Mouse (Mus musculus): ENCODE measurements around the gene Nol4l. TPM values are rescaled to one million over a fixed set of nuclear protein-coding genes. Genes with fewer than 3 reads are reported as not detected.
A peak's percentile ranks its signal among the peaks of the same experiment; 100 is the strongest.

The Nol4l gene
- polyA plus RNA-seq, 1 experiment from 2014 or later: 17.2 TPM

DNA sequence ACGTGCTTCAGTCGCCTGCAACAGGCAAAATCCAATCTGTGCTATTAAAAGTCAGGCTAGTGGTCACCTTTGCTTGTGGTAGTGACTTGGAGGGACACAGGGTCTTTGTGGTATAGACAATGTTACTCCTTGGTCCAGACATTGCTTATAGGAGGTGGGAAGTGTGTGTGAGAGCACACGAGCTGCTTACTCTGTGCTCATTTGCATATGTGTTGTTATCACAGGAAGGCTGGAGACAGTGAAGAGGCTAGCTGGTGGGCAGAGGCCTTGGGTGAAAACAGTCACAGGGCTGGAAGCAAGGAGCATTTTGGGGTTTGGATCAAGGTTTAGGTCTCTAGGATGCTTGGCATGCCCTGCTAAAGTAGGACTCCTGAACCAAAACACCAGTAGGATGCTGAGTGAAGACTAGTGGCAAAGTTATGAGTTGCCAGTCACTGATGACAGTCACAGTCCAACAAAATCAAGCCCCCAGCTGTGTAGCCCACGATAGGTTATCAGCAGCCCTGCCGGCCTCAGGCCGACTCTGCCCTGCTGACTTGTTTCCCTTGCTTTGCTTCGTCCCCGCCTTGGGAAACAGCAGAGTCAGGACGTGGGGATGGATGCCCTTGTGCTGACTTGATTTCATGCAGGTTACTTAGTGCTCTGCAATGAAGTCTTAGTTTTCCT is 74.8 kb downstream of the Nol4l start:
- no peaks in the 10 kb centered on the region for H3K9me3 ChIP-seq (replicated peaks)
- no peaks in the 10 kb centered on the region for H3K36me3 ChIP-seq
- H3K4me3 ChIP-seq: no peak overlapping the region
- WGBS: 60% methylated on average over 9 of the region's 9 CpGs
- H3K4me1 ChIP-seq: peaks cover 59% of the 10 kb centered on the region
- H3K27ac ChIP-seq: peak overlapping the region; percentile 44; the same call in 1 of the 2 replicates
- H3K27me3 ChIP-seq (ENCODE audit: low read depth, poor library complexity, severe bottlenecking): no peaks in the 10 kb centered on the region
- no peak for DNase-seq (ENCODE audit: low spot score)

- 75% methylated on average over 12 of the region's 12 CpGs for WGBS
- H3K4me3 ChIP-seq: no peak overlapping the region
- peak overlapping the region; percentile 44; the same call in 1 of the 2 replicates for H3K27ac ChIP-seq
- no peaks in the 10 kb centered on the region for H3K9me3 ChIP-seq (replicated peaks)
- H3K36me3 ChIP-seq: no peaks in the 10 kb centered on the region
- peaks cover 62% of the 10 kb centered on the region for H3K4me1 ChIP-seq
- DNase-seq (ENCODE audit: low spot score): no peak
- H3K27me3 ChIP-seq (ENCODE audit: low read depth, poor library complexity, severe bottlenecking): no peaks in the 10 kb centered on the region
Measured at GRCm38 (mm10) chr2:153453961-153454759, 75.6 kb downstream of the Nol4l start.

GRCm38 (mm10) chr2:153448519-153448918 is 81.3 kb downstream of the Nol4l start:
- no peak overlapping the region for H3K4me3 ChIP-seq
- WGBS: 86% methylated on average over 6 of the region's 6 CpGs
- DNase-seq (ENCODE audit: low spot score): no peak
- no peaks in the 10 kb centered on the region for H3K36me3 ChIP-seq
- no peaks in the 10 kb centered on the region for H3K9me3 ChIP-seq (replicated peaks)
- H3K4me1 ChIP-seq: peaks cover 46% of the 10 kb centered on the region
- H3K27ac ChIP-seq: no peak overlapping the region
- H3K27me3 ChIP-seq (ENCODE audit: low read depth, poor library complexity, severe bottlenecking): no peaks in the 10 kb centered on the region

GRCm38 (mm10) chr2:153447719-153448118 is 82.1 kb downstream of the Nol4l start:
- DNase-seq (ENCODE audit: low spot score): no peak
- Histone ChIP-seq H3K9me3 (replicated peaks) (no peaks in the 10 kb centered on the region), H3K36me3 (no peaks in the 10 kb centered on the region), H3K27ac (no peak overlapping the region), H3K4me1 (peaks cover 54% of the 10 kb centered on the region), H3K4me3 (no peak overlapping the region), H3K27me3 (ENCODE audit: low read depth, poor library complexity, severe bottlenecking) (no peaks in the 10 kb centered on the region)
- WGBS: 85% methylated on average over 3 of the region's 3 CpGs

GRCm38 (mm10) chr2:153446476-153446875 is 83.3 kb downstream of the Nol4l start:
- peaks cover 66% of the 10 kb centered on the region for H3K4me1 ChIP-seq
- H3K27me3 ChIP-seq (ENCODE audit: low read depth, poor library complexity, severe bottlenecking): no peaks in the 10 kb centered on the region
- no peaks in the 10 kb centered on the region for H3K9me3 ChIP-seq (replicated peaks)
- H3K36me3 ChIP-seq: no peaks in the 10 kb centered on the region
- WGBS: 13% methylated on average over 4 of the region's 4 CpGs
- H3K4me3 ChIP-seq: no peak overlapping the region; the same call in 1 of the 2 replicates
- H3K27ac ChIP-seq: peak overlapping the region; percentile 94; the same call in 1 of the 2 replicates
- DNase-seq (ENCODE audit: low spot score): no peak

DNA sequence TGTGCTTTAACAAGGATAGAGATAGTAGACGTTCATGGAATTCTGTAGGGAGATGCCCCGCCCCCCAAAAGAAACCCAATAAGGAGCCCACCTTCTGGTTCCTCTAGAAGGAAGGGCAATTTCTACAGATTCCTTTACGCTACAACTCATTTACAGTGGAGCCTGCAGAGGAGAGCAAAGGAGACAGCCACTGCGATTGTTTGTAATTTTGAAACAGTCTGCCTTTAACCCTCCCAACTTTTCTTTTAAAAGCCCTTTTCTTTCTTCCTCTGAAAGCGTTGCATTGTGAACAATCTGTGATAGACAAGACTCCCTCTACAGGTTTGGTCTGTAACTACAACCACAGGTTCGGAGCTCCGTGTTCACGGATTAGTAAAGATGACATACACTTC is 83.8 kb downstream of the Nol4l start:
- no peaks in the 10 kb centered on the region for H3K27me3 ChIP-seq (ENCODE audit: low read depth, poor library complexity, severe bottlenecking)
- peaks cover 71% of the 10 kb centered on the region for H3K4me1 ChIP-seq
- H3K36me3 ChIP-seq: no peaks in the 10 kb centered on the region
- no peak for DNase-seq (ENCODE audit: low spot score)
- peak overlapping the region; percentile 94 for H3K27ac ChIP-seq
- WGBS: 0% methylated on average over 8 of the region's 8 CpGs
- no peaks in the 10 kb centered on the region for H3K9me3 ChIP-seq (replicated peaks)
- peak overlapping the region; percentile 77 for H3K4me3 ChIP-seq

GRCm38 (mm10) chr2:153445137-153446016 is 84.4 kb downstream of the Nol4l start:
- Histone ChIP-seq H3K4me3 (peak overlapping the region; percentile 77), H3K27me3 (ENCODE audit: low read depth, poor library complexity, severe bottlenecking) (no peaks in the 10 kb centered on the region), H3K4me1 (peaks cover 75% of the 10 kb centered on the region), H3K9me3 (replicated peaks) (no peaks in the 10 kb centered on the region), H3K36me3 (no peaks in the 10 kb centered on the region), H3K27ac (peak overlapping the region; percentile 94)
- DNase-seq (ENCODE audit: low spot score): peak; percentile 76
- WGBS: under 1% methylated on average over 59 of the region's 59 CpGs

DNA sequence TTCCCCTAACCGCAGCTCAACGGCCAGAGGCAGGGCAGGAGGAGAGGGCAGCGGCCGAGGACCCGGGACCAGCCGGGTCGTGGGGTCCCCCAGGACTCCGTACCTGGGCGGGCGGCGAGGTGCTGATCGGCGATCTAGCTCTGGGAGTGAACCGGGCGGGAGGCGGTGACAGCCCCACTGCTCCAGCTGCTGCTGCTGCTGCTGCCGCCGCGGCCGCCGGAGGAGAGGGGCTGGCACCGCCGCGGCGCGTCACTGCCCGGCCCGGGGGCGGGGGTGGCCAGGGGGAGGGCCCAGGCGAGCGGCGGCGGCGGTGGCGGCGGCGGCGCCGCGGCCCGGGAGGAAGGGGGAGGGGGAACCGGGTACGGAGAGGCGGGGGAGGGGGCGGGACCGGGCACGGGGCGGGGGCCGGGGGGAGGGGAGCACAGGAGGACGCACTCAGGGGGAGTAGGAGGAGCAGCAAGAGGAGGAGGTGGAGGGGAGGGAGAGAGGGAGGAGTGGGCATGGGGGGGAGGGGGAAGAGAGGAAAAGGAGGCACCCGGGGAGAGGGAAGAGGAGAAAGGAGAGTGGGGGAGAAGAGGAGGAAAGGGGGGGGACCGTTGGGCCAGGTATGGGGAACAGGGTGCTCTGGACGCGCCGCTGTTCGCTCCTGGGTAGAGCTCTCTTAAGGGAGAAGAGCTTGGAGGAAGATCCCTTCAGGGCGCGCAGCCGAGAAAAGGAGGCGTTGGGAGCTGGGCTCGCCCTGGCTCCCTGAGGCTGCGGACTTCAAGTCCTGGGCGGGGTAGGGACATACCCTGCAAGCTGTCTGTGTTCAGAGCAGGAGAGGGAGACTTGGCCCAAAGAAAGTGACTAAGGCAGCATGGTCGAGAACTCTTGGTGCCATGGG is 85.3 kb downstream of the Nol4l start:
- H3K4me1 ChIP-seq: peaks cover 73% of the 10 kb centered on the region
- DNase-seq (ENCODE audit: low spot score): peak; percentile 86
- no peaks in the 10 kb centered on the region for H3K27me3 ChIP-seq (ENCODE audit: low read depth, poor library complexity, severe bottlenecking)
- peak overlapping the region; percentile 94 for H3K27ac ChIP-seq
- no peaks in the 10 kb centered on the region for H3K36me3 ChIP-seq
- WGBS: under 1% methylated on average over 37 of the region's 64 CpGs
- no peaks in the 10 kb centered on the region for H3K9me3 ChIP-seq (replicated peaks)
- H3K4me3 ChIP-seq: peak overlapping the region; percentile 77

DNA sequence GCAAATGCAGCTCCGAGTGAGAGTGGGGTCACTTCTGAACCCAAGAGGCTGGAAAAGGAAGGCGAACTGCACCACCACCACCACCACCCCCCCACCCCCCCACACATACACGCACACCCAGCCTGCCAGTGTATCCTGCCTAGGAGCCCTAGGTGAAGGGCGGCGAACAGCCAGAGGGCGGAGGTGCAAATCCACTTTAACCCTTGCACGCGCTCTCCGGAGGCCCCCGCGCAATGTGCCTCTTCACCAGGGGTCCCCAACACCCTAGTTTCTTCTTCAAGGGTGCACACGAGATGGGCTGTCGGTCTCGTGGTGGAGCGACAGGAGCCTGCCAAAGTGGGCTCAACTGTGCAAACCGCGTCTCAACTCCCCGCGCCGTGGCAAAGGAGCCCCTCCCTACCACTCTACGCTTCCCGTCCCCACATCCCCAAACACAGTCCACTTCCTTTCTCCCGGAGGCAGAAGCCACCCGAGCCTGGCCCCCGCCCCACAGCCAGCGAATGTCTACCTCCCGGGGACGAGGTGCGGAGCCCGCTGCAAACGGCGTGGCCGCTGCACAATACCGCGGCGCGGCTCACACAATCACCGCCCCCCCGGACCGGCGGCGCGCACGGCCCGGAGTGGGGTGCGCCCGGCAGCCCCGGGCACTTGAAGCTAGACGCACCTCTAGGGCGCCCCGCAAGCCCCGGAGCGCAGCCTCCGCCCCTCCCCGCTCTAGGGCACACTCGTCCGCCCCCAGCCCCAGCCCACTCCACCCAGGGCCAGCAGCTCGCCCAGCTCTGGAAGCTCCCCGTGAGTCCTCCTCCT is 86.1 kb downstream of the Nol4l start:
- Histone ChIP-seq H3K27ac (peak overlapping the region; percentile 94), H3K27me3 (ENCODE audit: low read depth, poor library complexity, severe bottlenecking) (no peaks in the 10 kb centered on the region), H3K4me3 (peak overlapping the region; percentile 77), H3K36me3 (no peaks in the 10 kb centered on the region), H3K4me1 (peaks cover 78% of the 10 kb centered on the region), H3K9me3 (replicated peaks) (no peaks in the 10 kb centered on the region)
- DNase-seq (ENCODE audit: low spot score): peak; percentile 72
- under 1% methylated on average over 58 of the region's 59 CpGs for WGBS

- Histone ChIP-seq H3K4me3 (peak overlapping the region; percentile 77), H3K36me3 (0 out of 2 replicates have a peak, but pooled peaks cover 4% of the 10 kb centered on the region), H3K27me3 (ENCODE audit: low read depth, poor library complexity, severe bottlenecking) (no peaks in the 10 kb centered on the region), H3K27ac (peak overlapping the region; percentile 94), H3K4me1 (peaks cover 88% of the 10 kb centered on the region), H3K9me3 (replicated peaks) (no peaks in the 10 kb centered on the region)
- 4% methylated on average over 5 of the region's 5 CpGs for WGBS
- no peak for DNase-seq (ENCODE audit: low spot score)
Measured at GRCm38 (mm10) chr2:153442720-153443119, 87.1 kb downstream of the Nol4l start.

DNA sequence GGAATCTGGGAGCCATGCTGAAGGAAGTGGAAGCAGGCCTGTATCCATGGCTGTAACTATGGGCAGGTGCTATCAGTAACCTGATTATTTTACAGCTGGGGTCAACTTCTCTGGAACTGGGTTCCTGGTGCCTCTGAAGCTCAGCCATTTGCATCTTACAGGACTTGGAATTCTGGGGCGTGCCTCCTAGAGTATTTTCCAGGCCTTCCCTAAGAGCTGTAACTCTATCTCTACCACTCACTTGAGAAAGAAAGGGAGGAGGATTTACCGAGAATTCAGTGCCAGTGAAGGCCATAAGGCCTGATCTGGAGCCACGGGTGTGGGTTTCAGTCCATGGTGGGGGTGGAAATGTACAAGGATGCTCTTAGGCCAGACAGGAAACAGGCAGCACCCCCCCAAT is 88.5 kb downstream of the Nol4l start:
- WGBS: 12% methylated on average over 3 of the region's 3 CpGs
- DNase-seq (ENCODE audit: low spot score): no peak

More for the DNA sequence above, 88.5 kb downstream of the Nol4l start:
- Histone ChIP-seq H3K36me3 (peaks cover 5% of the 10 kb centered on the region), H3K27ac (peak overlapping the region; percentile 94; the same call in 1 of the 2 replicates), H3K4me3 (peak overlapping the region; percentile 77; the same call in 1 of the 2 replicates), H3K9me3 (replicated peaks) (no peaks in the 10 kb centered on the region), H3K27me3 (ENCODE audit: low read depth, poor library complexity, severe bottlenecking) (no peaks in the 10 kb centered on the region), H3K4me1 (peaks cover 92% of the 10 kb centered on the region)
